Mouse (Mus musculus) G1E-ER4 (cell line): ENCODE data around the gene Gdpd5. TPM values are rescaled to one million over a fixed set of nuclear protein-coding genes. Genes with fewer than 3 reads are reported as not detected.

ENCODE experiments used
- GATA1 ChIP-seq: IDR thresholded peaks from one replicate; pipeline ENCODE4 v1.8.0; 2012; ENCODE audit warnings: low read length, inconsistent platforms
- polyA plus RNA-seq: library from polyadenylated mRNA; stranded (reverse); fragments of >175 nt; gene quantifications from 2 replicates; pipeline ENCODE4 v1.2.3, GENCODE M21; 2012

The Gdpd5 gene
- polyA plus RNA-seq, 1 experiment, result 0.11 TPM

GRCm38 (mm10) chr7:99444012-99444411 lies 62.8 kb downstream of the Gdpd5 start:
- no peak for TF ChIP-seq GATA1

GRCm38 (mm10) chr7:99445833-99446232 lies 64.6 kb downstream of the Gdpd5 start:
- no peak for TF ChIP-seq GATA1

GRCm38 (mm10) chr7:99447323-99447722 lies 66.1 kb downstream of the Gdpd5 start:
- no peak for TF ChIP-seq GATA1

- no peak for TF ChIP-seq GATA1
Measured at GRCm38 (mm10) chr7:99448619-99449018, 67.4 kb downstream of the Gdpd5 start.

- no peak for TF ChIP-seq GATA1
Measured at GRCm38 (mm10) chr7:99449063-99449462, 67.8 kb downstream of the Gdpd5 start.

GRCm38 (mm10) chr7:99449751-99450150 lies 68.5 kb downstream of the Gdpd5 start:
- TF ChIP-seq GATA1, result no peak

- no peak for TF ChIP-seq GATA1
Measured at GRCm38 (mm10) chr7:99450703-99451102, 69.5 kb downstream of the Gdpd5 start.

GRCm38 (mm10) chr7:99452859-99453258 lies 71.6 kb downstream of the Gdpd5 start:
- no peak for TF ChIP-seq GATA1

GRCm38 (mm10) chr7:99454044-99454443 lies 72.8 kb downstream of the Gdpd5 start:
- no peak for TF ChIP-seq GATA1

GRCm38 (mm10) chr7:99458849-99459248 lies 77.6 kb downstream of the Gdpd5 start:
- TF ChIP-seq GATA1, result no peak

GRCm38 (mm10) chr7:99459888-99460652 lies 78.9 kb downstream of the Gdpd5 start:
- no peak for TF ChIP-seq GATA1

- TF ChIP-seq GATA1, result no peak
Measured at GRCm38 (mm10) chr7:99463120-99463519, 81.9 kb downstream of the Gdpd5 start.

GRCm38 (mm10) chr7:99465811-99466210 lies 84.6 kb downstream of the Gdpd5 start, which contains the start of gene Klhl35:
Klhl35 (plus strand) TSS chr7:99466004.
- TF ChIP-seq GATA1, result no peak

GRCm38 (mm10) chr7:99467916-99468282 lies 86.7 kb downstream of the Gdpd5 start:
- no peak for TF ChIP-seq GATA1

- no peak for TF ChIP-seq GATA1
Measured at GRCm38 (mm10) chr7:99468283-99469132, 87.3 kb downstream of the Gdpd5 start.

- no peak for TF ChIP-seq GATA1
Measured at GRCm38 (mm10) chr7:99469680-99470405, 88.6 kb downstream of the Gdpd5 start.

GRCm38 (mm10) chr7:99471578-99471977 lies 90.4 kb downstream of the Gdpd5 start:
- TF ChIP-seq GATA1, result no peak
